Mouse (Mus musculus) testis, adult 10 weeks (tissue): Measurements from ENCODE around the gene Cib1. TPM values are rescaled to one million over a fixed set of nuclear protein-coding genes. Genes with fewer than 3 reads are reported as not detected.

ENCODE experiments used
- polyA plus RNA-seq: library from polyadenylated mRNA; stranded (reverse); fragments of 350-450 nt; fragmentation: Illumina TruSeq; extraction: RNeasy Lipid Tissue Mini Kit (QIAGEN cat#74804); gene quantifications from one replicate; pipeline ENCODE4 v1.2.3, GENCODE M21; 2014; ENCODE audit warnings: low read depth, low replicate concordance

Gene Cib1
- 49.1 TPM for polyA plus RNA-seq

GRCm38 (mm10) chr7:80232489-80233029 is at the start of gene Cib1, which contains the start of gene Gdpgp1:
Gene Cib1, minus strand, starts transcription at chr7:80232813.
Gene Gdpgp1, plus strand, starts transcription at chr7:80232865.

GRCm38 (mm10) chr7:80268897-80269750 is 36.5 kb upstream of the Cib1 start, which contains the start of gene Vps33b:
Gene Vps33b, plus strand, starts transcription at chr7:80269649.

GRCm38 (mm10) chr7:80260625-80261371 is 28.2 kb upstream of the Cib1 start, which contains the start of gene Ngrn:
Gene Ngrn, plus strand, starts transcription at chr7:80261215.

GRCm38 (mm10) chr7:80246148-80246721 is 13.6 kb upstream of the Cib1 start, which contains the start of gene Ttll13:
Gene Ttll13, plus strand, starts transcription at chr7:80246376.

GRCm38 (mm10) chr7:80186531-80187296 is 45.9 kb downstream of the Cib1 start, which contains the start of gene Sema4b:
Gene Sema4b, plus strand, starts transcription at chr7:80186841.

Other genes with a start within 250 kb of the Cib1 start
- 0.24 TPM for gene Zfp710, start 208.0 kb downstream of the Cib1 start, polyA plus RNA-seq
- 0.85 TPM for gene Idh2, start 117.4 kb downstream of the Cib1 start, polyA plus RNA-seq
- gene Sema4b, start 46.0 kb downstream of the Cib1 start, polyA plus RNA-seq = 0.67 TPM
- gene Gdpgp1, start 52 bp upstream of the Cib1 start, polyA plus RNA-seq = 0.91 TPM
- 226 TPM for gene Ttll13, start 13.6 kb upstream of the Cib1 start, polyA plus RNA-seq
- 5.7 TPM for gene Ngrn, start 28.4 kb upstream of the Cib1 start, polyA plus RNA-seq
- gene Vps33b, start 36.8 kb upstream of the Cib1 start, polyA plus RNA-seq = 4.8 TPM
- 157 TPM for gene Prc1, start 61.6 kb upstream of the Cib1 start, polyA plus RNA-seq
- gene Rccd1, start 91.6 kb upstream of the Cib1 start, polyA plus RNA-seq = 4.5 TPM
- 1.2 TPM for gene Unc45a, start 108.2 kb upstream of the Cib1 start, polyA plus RNA-seq
- 5.7 TPM for gene Hddc3, start 110.3 kb upstream of the Cib1 start, polyA plus RNA-seq
- 14.6 TPM for gene Man2a2, start 138.6 kb upstream of the Cib1 start, polyA plus RNA-seq
- not detected for gene Fes, start 155.1 kb upstream of the Cib1 start, polyA plus RNA-seq
- 0.48 TPM for gene Furin, start 172.6 kb upstream of the Cib1 start, polyA plus RNA-seq